In the genomic region with DNA sequence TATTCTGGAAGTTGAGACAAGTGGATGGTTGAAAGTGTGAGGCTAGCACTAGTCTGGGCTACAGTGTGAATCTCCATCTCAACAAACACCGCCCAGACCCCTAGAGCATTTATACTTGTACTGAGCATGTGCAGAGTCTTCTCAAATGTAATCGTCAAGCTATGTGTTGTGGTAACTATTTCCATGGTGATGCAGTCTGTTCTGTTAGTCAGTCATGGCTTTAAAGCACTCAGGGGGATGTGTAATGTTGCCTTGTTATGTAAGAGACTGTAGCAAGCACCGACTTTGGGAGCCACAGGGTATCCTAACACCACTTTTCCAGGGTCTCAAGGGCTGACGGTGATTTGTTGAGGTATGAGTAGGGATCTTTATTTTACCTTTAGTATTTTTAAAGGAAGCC, we compare ENCODE assay signal across 27 mouse cellular contexts.
DNase-seq lines count a peak whose midpoint lies in the region; ATAC-seq and TF ChIP-seq lines count a peak whose summit lies in the region.
"Had no signal": no experiment of that assay in that cellular context is flagged by ENCODE, and none has a peak within 500 bp of the region (broad histone marks: within the 10 kb centered on the region; RNA-seq: fewer than 3 reads in every experiment).

No protein-coding gene starts in this region.

- no peak overlapping the region for H3K27ac ChIP-seq in limb, embryonic 14.5 days (replicated peaks; ENCODE audit: low read depth, low read length)
- no peak overlapping the region for H3K27ac ChIP-seq in limb, embryonic 10.5 days
- H3K27ac ChIP-seq in hindbrain, embryonic 11.5 days (ENCODE audit: low read depth, low read length) = no peak overlapping the region
- H3K27ac ChIP-seq: embryonic facial prominence, embryonic 10.5 days; embryonic facial prominence, embryonic 13.5 days; forebrain, embryonic 12.5 days; forebrain, embryonic 15.5 days; hindbrain, embryonic 13.5 days; intestine, embryonic 15.5 days had no signal

- no peaks in the 10 kb centered on the region for H3K27me3 ChIP-seq in limb, embryonic 14.5 days (ENCODE audit: control insufficient read depth, insufficient read depth, low read length)
- no peaks in the 10 kb centered on the region for H3K27me3 ChIP-seq in limb, embryonic 10.5 days (ENCODE audit: low read depth, poor library complexity, severe bottlenecking)
- H3K27me3 ChIP-seq in hindbrain, embryonic 11.5 days (ENCODE audit: control insufficient read depth, insufficient read depth, low read length) = no peaks in the 10 kb centered on the region
- H3K27me3 ChIP-seq: CH12.LX; embryonic facial prominence, embryonic 13.5 days; forebrain, embryonic 12.5 days; forebrain, embryonic 15.5 days; hindbrain, embryonic 13.5 days; intestine, embryonic 15.5 days had no signal

- DNase-seq in limb, embryonic 14.5 days (ENCODE audit: low spot score) = peak; percentile 51
- no peak for DNase-seq in limb, embryonic 10.5 days (ENCODE audit: low spot score)
- peak; percentile 47 for DNase-seq in NIH3T3 (ENCODE audit: low read depth)
- no peak for DNase-seq in embryo, embryonic 11 days
- no peak for DNase-seq in hindbrain, embryonic 11.5 days (ENCODE audit: low spot score)
- DNase-seq in lung, postnatal 25 days (ENCODE audit: low spot score) = no peak
- DNase-seq: adrenal gland, adult 8-10 months; adrenal gland, postnatal 25 days; B cell, adult 2 months; cerebellum, adult 11 months; cerebellum, adult 2 months; cerebellum, adult 9-11 months; cerebellum, postnatal 25 days; gastrocnemius, postnatal 25 days had no signal

- no peaks in the 10 kb centered on the region for H3K36me3 ChIP-seq in limb, embryonic 14.5 days (ENCODE audit: control insufficient read depth, insufficient read depth, low read length)
- H3K36me3 ChIP-seq in limb, embryonic 10.5 days = no peaks in the 10 kb centered on the region
- no peaks in the 10 kb centered on the region for H3K36me3 ChIP-seq in hindbrain, embryonic 11.5 days (ENCODE audit: control insufficient read depth, insufficient read depth, low read length)
- H3K36me3 ChIP-seq: embryonic facial prominence, embryonic 10.5 days; embryonic facial prominence, embryonic 13.5 days; forebrain, embryonic 12.5 days; forebrain, embryonic 15.5 days; G1E; hindbrain, embryonic 13.5 days; intestine, embryonic 15.5 days had no signal

- no peak overlapping the region for H3K9ac ChIP-seq in limb, embryonic 14.5 days (ENCODE audit: low read depth, low read length, severe bottlenecking)
- no peak overlapping the region for H3K9ac ChIP-seq in hindbrain, embryonic 11.5 days (ENCODE audit: low read depth, low read length)
- H3K9ac ChIP-seq: embryonic facial prominence, embryonic 13.5 days; forebrain, embryonic 12.5 days; forebrain, embryonic 15.5 days; hindbrain, embryonic 13.5 days; intestine, embryonic 15.5 days had no signal

- ATAC-seq in limb, embryonic 14.5 days (ENCODE audit: low FRiP score, low read depth) = peak; percentile 55; the same call in 1 of the 2 replicates
- ATAC-seq in granulocyte monocyte progenitor cell, adult 5-6 weeks (replicated peaks; ENCODE audit: poor library complexity, severe bottlenecking) = peak; percentile 73
- ATAC-seq in hindbrain, embryonic 11.5 days (ENCODE audit: low FRiP score) = no peak
- ATAC-seq: activated CD4-positive, CD25-positive, alpha-beta regulatory T cell, adult 4 months; forebrain, embryonic 15.5 days; hindbrain, embryonic 16.5 days; intestine, embryonic 15.5 days had no signal

- TF ChIP-seq POLR2A in limb, embryonic 14.5 days (IDR thresholded peaks at IDR 0.05; ENCODE audit: borderline replicate concordance, extremely low read depth, insufficient read depth, insufficient read length) = no peak

- no peaks in the 10 kb centered on the region for H3K9me3 ChIP-seq in limb, embryonic 14.5 days (ENCODE audit: control insufficient read depth, low read length)
- no peaks in the 10 kb centered on the region for H3K9me3 ChIP-seq in limb, embryonic 10.5 days (replicated peaks)
- no peaks in the 10 kb centered on the region for H3K9me3 ChIP-seq in hindbrain, embryonic 11.5 days (ENCODE audit: control insufficient read depth, low read length)
- H3K9me3 ChIP-seq: embryonic facial prominence, embryonic 10.5 days; embryonic facial prominence, embryonic 13.5 days; forebrain, embryonic 12.5 days; forebrain, embryonic 15.5 days; G1E; hindbrain, embryonic 13.5 days; intestine, embryonic 15.5 days had no signal

- no peaks in the 10 kb centered on the region for H3K4me1 ChIP-seq in limb, embryonic 14.5 days (ENCODE audit: control insufficient read depth, insufficient read depth, low read length)
- no peaks in the 10 kb centered on the region for H3K4me1 ChIP-seq in limb, embryonic 10.5 days
- no peaks in the 10 kb centered on the region for H3K4me1 ChIP-seq in hindbrain, embryonic 11.5 days (replicated peaks; ENCODE audit: control insufficient read depth, insufficient read depth, low read length)
- H3K4me1 ChIP-seq: embryonic facial prominence, embryonic 10.5 days; embryonic facial prominence, embryonic 13.5 days; forebrain, embryonic 12.5 days; hindbrain, embryonic 13.5 days; intestine, embryonic 15.5 days had no signal

- WGBS in limb, embryonic 14.5 days = 62% methylated on average over 4 of the region's 4 CpGs
- 88% methylated on average over 4 of the region's 4 CpGs for WGBS in limb, embryonic 10.5 days
- WGBS in hindbrain, embryonic 11.5 days = 86% methylated on average over 4 of the region's 4 CpGs

- H3K4me2 ChIP-seq in limb, embryonic 14.5 days (replicated peaks; ENCODE audit: low read depth, low read length, severe bottlenecking) = no peak overlapping the region
- H3K4me2 ChIP-seq in hindbrain, embryonic 11.5 days (replicated peaks; ENCODE audit: low read depth, low read length) = no peak overlapping the region
- H3K4me2 ChIP-seq: embryonic facial prominence, embryonic 13.5 days; forebrain, embryonic 12.5 days; forebrain, embryonic 15.5 days; heart, embryonic 11.5 days; hindbrain, embryonic 13.5 days; intestine, embryonic 15.5 days had no signal

- no peak overlapping the region for H3K4me3 ChIP-seq in limb, embryonic 14.5 days (replicated peaks; ENCODE audit: low read length)
- H3K4me3 ChIP-seq in limb, embryonic 10.5 days = no peak overlapping the region
- no peak overlapping the region for H3K4me3 ChIP-seq in hindbrain, embryonic 11.5 days (ENCODE audit: low read depth, low read length)
- H3K4me3 ChIP-seq: embryonic facial prominence, embryonic 10.5 days; embryonic facial prominence, embryonic 13.5 days; erythroblast, embryonic 14.5 days; forebrain, embryonic 12.5 days; forebrain, embryonic 15.5 days; hindbrain, embryonic 13.5 days; intestine, embryonic 15.5 days had no signal

Comparison
In these comparisons a context has a peak if more than half of its experiments do, and no peak if none do; other contexts are left out.
1. DNase-seq: peak in limb, embryonic 14.5 days (single experiment) and NIH3T3 (single experiment); none in limb, embryonic 10.5 days (single experiment), embryo, embryonic 11 days (single experiment), hindbrain, embryonic 11.5 days (single experiment) and lung, postnatal 25 days (single experiment).